16 mouse cellular contexts compared by ENCODE assay signal in the genomic region with DNA sequence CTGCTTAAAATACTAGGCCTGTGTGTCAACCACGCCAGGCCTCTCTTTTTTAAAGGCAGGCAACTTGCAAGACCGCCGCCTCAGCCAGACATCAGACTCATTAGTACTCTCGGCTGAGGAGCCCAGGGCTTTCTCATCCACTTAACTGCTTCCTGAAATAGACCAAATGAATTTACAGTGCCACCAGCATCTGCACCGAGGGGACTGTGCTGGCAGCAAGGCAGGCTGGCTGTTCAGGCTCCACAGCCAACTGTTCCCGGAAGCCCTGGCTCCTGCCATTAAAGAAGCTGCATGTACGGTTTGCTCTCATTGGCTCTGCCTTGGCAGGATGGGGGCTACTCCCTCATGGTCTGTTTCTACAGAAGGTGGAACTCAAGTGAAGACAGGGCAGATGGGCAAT. TPM values are rescaled to one million over a fixed set of nuclear protein-coding genes. Genes with fewer than 3 reads are reported as not detected.
DNase-seq lines count a peak whose midpoint lies in the region; ATAC-seq lines count a peak whose summit lies in the region.
"Had no signal": no experiment of that assay in that cellular context is flagged by ENCODE, and none has a peak within 500 bp of the region (broad histone marks: within the 10 kb centered on the region; RNA-seq: fewer than 3 reads in every experiment).

No protein-coding gene starts in this region.

- WGBS in heart, embryonic 11.5 days (ENCODE audit: insufficient replicate concordance) = 63% methylated on average over 7 of the region's 7 CpGs
- 72% methylated on average over 7 of the region's 7 CpGs for WGBS in liver, embryonic 11.5 days

- H3K4me3 ChIP-seq in heart, embryonic 11.5 days (ENCODE audit: low read depth, low read length) = no peak overlapping the region
- H3K4me3 ChIP-seq in liver, embryonic 11.5 days (ENCODE audit: low read depth, low read length) = no peak overlapping the region
- H3K4me3 ChIP-seq: embryonic facial prominence, embryonic 10.5 days; intestine, embryonic 15.5 days; liver, embryonic 13.5 days had no signal

- ATAC-seq in heart, embryonic 11.5 days (replicated peaks; ENCODE audit: insufficient number of reproducible peaks, low FRiP score, low TSS enrichment) = no peak
- ATAC-seq in liver, embryonic 11.5 days (replicated peaks; ENCODE audit: low FRiP score) = no peak
- ATAC-seq: intestine, embryonic 15.5 days had no signal

- H3K4me1 ChIP-seq in heart, embryonic 11.5 days (ENCODE audit: control insufficient read depth, insufficient read depth, low read length) = no peaks in the 10 kb centered on the region
- no peaks in the 10 kb centered on the region for H3K4me1 ChIP-seq in liver, embryonic 11.5 days (replicated peaks; ENCODE audit: control insufficient read depth, insufficient read depth, low read length)
- H3K4me1 ChIP-seq: embryonic facial prominence, embryonic 10.5 days; intestine, embryonic 15.5 days; liver, embryonic 13.5 days had no signal

- H3K36me3 ChIP-seq in heart, embryonic 11.5 days (ENCODE audit: control insufficient read depth, insufficient read depth, low read length) = no peaks in the 10 kb centered on the region
- H3K36me3 ChIP-seq in liver, embryonic 11.5 days (ENCODE audit: control insufficient read depth, insufficient read depth, low read length) = no peaks in the 10 kb centered on the region
- H3K36me3 ChIP-seq: embryonic facial prominence, embryonic 10.5 days; intestine, embryonic 15.5 days; liver, embryonic 13.5 days had no signal

- peak; percentile 18 for DNase-seq in heart, postnatal 4 days
- DNase-seq in right cerebral cortex, postnatal 10 days (ENCODE audit: low spot score in 2 of 2) = peak; percentile 65 to 77
- DNase-seq in right cerebral cortex, postnatal 25 days = no peak
- peak; percentile 54 to 57 for DNase-seq in layer of hippocampus, adult 8-10 months (ENCODE audit: low spot score in 2 of 2)
- DNase-seq in right cerebral cortex, postnatal 4 days = peak; percentile 33
- DNase-seq in liver, embryonic 11.5 days (ENCODE audit: low spot score) = no peak
- no peak for DNase-seq in thymus, postnatal 36 days
- DNase-seq: cerebellum, adult 18-20 months; kidney, postnatal 4 days; liver, embryonic 13.5 days; lung, postnatal 36 days; thymus, adult 18-20 months had no signal

- H3K27ac ChIP-seq in heart, embryonic 11.5 days (ENCODE audit: low read depth, low read length) = no peak overlapping the region
- H3K27ac ChIP-seq in liver, embryonic 11.5 days (ENCODE audit: low read depth, low read length) = no peak overlapping the region
- H3K27ac ChIP-seq: embryonic facial prominence, embryonic 10.5 days; intestine, embryonic 15.5 days; liver, embryonic 13.5 days had no signal

- no peak overlapping the region for H3K9ac ChIP-seq in heart, embryonic 11.5 days (ENCODE audit: low read depth, low read length)
- H3K9ac ChIP-seq in liver, embryonic 11.5 days (ENCODE audit: low read depth, low read length) = no peak overlapping the region
- H3K9ac ChIP-seq: intestine, embryonic 15.5 days; liver, embryonic 13.5 days had no signal

- no peaks in the 10 kb centered on the region for H3K9me3 ChIP-seq in heart, embryonic 11.5 days (replicated peaks; ENCODE audit: control insufficient read depth, low read length)
- H3K9me3 ChIP-seq in liver, embryonic 11.5 days (ENCODE audit: control insufficient read depth, low read length) = no peaks in the 10 kb centered on the region
- H3K9me3 ChIP-seq: embryonic facial prominence, embryonic 10.5 days; intestine, embryonic 15.5 days; liver, embryonic 13.5 days had no signal

- no peak overlapping the region for H3K4me2 ChIP-seq in heart, embryonic 11.5 days
- no peak overlapping the region for H3K4me2 ChIP-seq in liver, embryonic 11.5 days
- H3K4me2 ChIP-seq: intestine, embryonic 15.5 days; liver, embryonic 13.5 days had no signal

- no peaks in the 10 kb centered on the region for H3K27me3 ChIP-seq in heart, embryonic 11.5 days (ENCODE audit: control insufficient read depth, insufficient read depth, low read length)
- no peaks in the 10 kb centered on the region for H3K27me3 ChIP-seq in liver, embryonic 11.5 days (replicated peaks; ENCODE audit: control insufficient read depth, insufficient read depth, low read length)
- H3K27me3 ChIP-seq: intestine, embryonic 15.5 days; liver, embryonic 13.5 days had no signal

RNA-seq across cellular contexts. Expression of a gene that starts 19.7 kb away (rescaled TPM):
- 1 to 10 TPM in 1 of 2 experiments, under 1 TPM in 1; 0.79 to 1.6 TPM for total RNA-seq in heart, postnatal 4 days (2021)
- 0.40 and 0.72 TPM in 2 replicates for polyA plus RNA-seq in heart, embryonic 11.5 days (2014; fragmentation: Nextera tagmentation; extraction: Ambion mirVana)
- 10 to 100 TPM; 12.2 to 16.5 (median 14.7) TPM for total RNA-seq in layer of hippocampus, adult 8-10 months (2022)
- 0.18 and 0.25 TPM in 2 replicates for polyA plus RNA-seq in liver, embryonic 11.5 days (2014; fragmentation: Nextera tagmentation; extraction: Ambion mirVana)
- total RNA-seq: granulocyte monocyte progenitor cell, adult 5-6 weeks had no signal

Comparison
In these comparisons a context has a peak if more than half of its experiments do, and no peak if none do; other contexts are left out.
1. DNase-seq: peak in heart, postnatal 4 days (single experiment), right cerebral cortex, postnatal 10 days (2 of 2), layer of hippocampus, adult 8-10 months (2 of 2) and right cerebral cortex, postnatal 4 days (single experiment); none in right cerebral cortex, postnatal 25 days (single experiment), liver, embryonic 11.5 days (single experiment) and thymus, postnatal 36 days (0 of 2).
2. RNA of a gene that starts 19.7 kb away (total RNA-seq): 12.2 to 16.5 TPM in layer of hippocampus, adult 8-10 months; 0.79 to 1.6 TPM in heart, postnatal 4 days; every median in the first group is over 4 times any median in the second.